Mouse (Mus musculus): ENCODE results near the gene Trarg1. TPM values are rescaled to one million over a fixed set of nuclear protein-coding genes. Genes with fewer than 3 reads are reported as not detected.

The Trarg1 gene
- polyA plus RNA-seq, 1 experiment = 0.78 TPM

DNA sequence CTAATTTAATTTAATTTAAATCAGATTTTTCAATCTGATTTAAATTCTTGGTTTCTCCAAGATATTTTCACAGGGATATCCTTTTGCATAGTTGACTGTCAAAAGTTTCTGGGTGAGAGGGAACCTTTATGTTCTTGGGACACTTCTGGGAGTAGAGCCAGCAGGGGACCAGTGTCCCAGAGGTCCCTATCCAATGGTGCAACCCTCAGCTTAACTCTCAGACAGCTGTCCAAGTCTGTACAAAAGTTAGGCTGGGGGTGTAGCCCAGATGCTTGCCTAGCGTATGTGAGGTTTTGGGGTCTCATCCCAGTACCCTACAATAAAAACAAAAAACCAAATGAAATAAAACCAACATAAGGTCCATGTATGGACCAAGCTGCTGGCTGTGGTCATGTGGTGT, 28.5 kb downstream of the Trarg1 start:
- no peaks in the 10 kb centered on the region for H3K4me1 ChIP-seq (ENCODE audit: control insufficient read depth, insufficient read depth, insufficient read length)
- DNase-seq (ENCODE audit: low read depth in 1 of 2, low spot score in 2 of 2) = no peak
- H3K4me3 ChIP-seq (ENCODE audit: extremely low read depth, insufficient read depth, insufficient read length) = no peak overlapping the region
- H3K27ac ChIP-seq (ENCODE audit: insufficient read depth, low read length) = no peak overlapping the region
- no peak for TF ChIP-seq POLR2A (IDR thresholded peaks at IDR 0.05; ENCODE audit: low read depth, low read length)
- no peak for TF ChIP-seq CTCF (IDR thresholded peaks at IDR 0.05; ENCODE audit: extremely low read depth, insufficient read depth, insufficient read length, insufficient replicate concordance)
- no peaks in the 10 kb centered on the region for H3K27me3 ChIP-seq (ENCODE audit: control insufficient read depth, insufficient read depth, low read length)
- WGBS = 70% methylated on average over 1 of the region's 1 CpGs
- no peaks in the 10 kb centered on the region for H3K36me3 ChIP-seq (ENCODE audit: control insufficient read depth, insufficient read depth, low read length)

DNA sequence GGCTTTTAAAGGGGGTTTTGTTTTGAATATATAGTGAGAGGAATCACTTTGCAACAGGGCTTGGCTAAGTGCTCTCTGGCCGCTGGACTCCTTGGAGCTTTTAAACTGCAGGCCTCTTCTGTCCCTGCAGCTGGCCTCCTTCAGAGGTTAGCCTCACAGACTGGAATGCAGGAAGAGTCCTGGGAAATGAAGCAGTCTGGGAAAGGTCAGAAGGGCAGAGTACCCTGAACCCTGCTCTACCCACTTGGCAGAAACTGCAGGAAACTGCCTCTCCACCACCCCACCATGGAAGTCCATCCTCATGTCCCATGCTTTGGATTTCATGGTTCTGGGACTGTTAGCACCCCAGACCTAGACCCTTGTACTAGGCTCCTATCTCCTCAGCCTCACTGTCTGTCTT, 29.3 kb downstream of the Trarg1 start:
- Histone ChIP-seq H3K4me3 (ENCODE audit: extremely low read depth, insufficient read depth, insufficient read length) (no peak overlapping the region), H3K27ac (ENCODE audit: insufficient read depth, low read length) (no peak overlapping the region), H3K4me1 (ENCODE audit: control insufficient read depth, insufficient read depth, insufficient read length) (no peaks in the 10 kb centered on the region), H3K36me3 (ENCODE audit: control insufficient read depth, insufficient read depth, low read length) (no peaks in the 10 kb centered on the region), H3K27me3 (ENCODE audit: control insufficient read depth, insufficient read depth, low read length) (no peaks in the 10 kb centered on the region)
- no peak for DNase-seq (ENCODE audit: low read depth in 1 of 2, low spot score in 2 of 2)
- 87% methylated on average over 1 of the region's 1 CpGs for WGBS
- TF ChIP-seq CTCF (IDR thresholded peaks at IDR 0.05; ENCODE audit: extremely low read depth, insufficient read depth, insufficient read length, insufficient replicate concordance) (no peak), POLR2A (IDR thresholded peaks at IDR 0.05; ENCODE audit: low read depth, low read length) (no peak)

- WGBS = 40% methylated on average over 11 of the region's 17 CpGs
- no peaks in the 10 kb centered on the region for H3K27me3 ChIP-seq (ENCODE audit: control insufficient read depth, insufficient read depth, low read length)
- no peak overlapping the region for H3K27ac ChIP-seq (ENCODE audit: insufficient read depth, low read length)
- H3K36me3 ChIP-seq (ENCODE audit: control insufficient read depth, insufficient read depth, low read length) = no peaks in the 10 kb centered on the region
- no peaks in the 10 kb centered on the region for H3K4me1 ChIP-seq (ENCODE audit: control insufficient read depth, insufficient read depth, insufficient read length)
- no peak overlapping the region for H3K4me3 ChIP-seq (ENCODE audit: extremely low read depth, insufficient read depth, insufficient read length)
- no peak for TF ChIP-seq POLR2A (IDR thresholded peaks at IDR 0.05; ENCODE audit: low read depth, low read length)
- TF ChIP-seq CTCF (IDR thresholded peaks at IDR 0.05; ENCODE audit: extremely low read depth, insufficient read depth, insufficient read length, insufficient replicate concordance) = no peak
- DNase-seq (ENCODE audit: low read depth in 1 of 2, low spot score in 2 of 2) = no peak
Observed at GRCm38 (mm10) chr11:76709625-76710452, 30.2 kb downstream of the Trarg1 start.

DNA sequence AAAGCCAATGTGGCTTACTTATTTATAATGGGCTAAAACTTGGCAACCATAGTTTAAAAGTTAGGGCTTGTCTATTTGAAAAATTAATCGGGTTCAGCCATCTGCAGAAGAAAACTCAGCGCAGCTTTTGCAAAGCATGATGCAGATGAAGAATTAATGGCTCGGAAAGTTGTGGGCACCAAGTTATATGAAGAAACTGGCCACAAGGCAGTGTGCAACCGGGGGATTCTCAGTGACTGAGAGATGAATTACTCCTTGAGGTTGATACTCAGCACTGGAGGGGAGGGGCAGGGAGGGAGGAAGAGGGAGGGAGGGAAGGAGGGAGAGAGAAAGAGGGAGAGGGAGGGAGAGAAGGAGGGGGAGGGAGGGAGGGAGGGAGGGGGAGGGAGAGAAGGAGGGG, 37.4 kb downstream of the Trarg1 start:
- Histone ChIP-seq H3K36me3 (ENCODE audit: control insufficient read depth, insufficient read depth, low read length) (no peaks in the 10 kb centered on the region), H3K27me3 (ENCODE audit: control insufficient read depth, insufficient read depth, low read length) (no peaks in the 10 kb centered on the region), H3K4me1 (ENCODE audit: control insufficient read depth, insufficient read depth, insufficient read length) (no peaks in the 10 kb centered on the region), H3K4me3 (ENCODE audit: extremely low read depth, insufficient read depth, insufficient read length) (no peak overlapping the region), H3K27ac (ENCODE audit: insufficient read depth, low read length) (no peak overlapping the region)
- TF ChIP-seq CTCF (IDR thresholded peaks at IDR 0.05; ENCODE audit: extremely low read depth, insufficient read depth, insufficient read length, insufficient replicate concordance) (no peak), POLR2A (IDR thresholded peaks at IDR 0.05; ENCODE audit: low read depth, low read length) (no peak)
- WGBS = 64% methylated on average over 4 of the region's 4 CpGs
- no peak for DNase-seq (ENCODE audit: low read depth in 1 of 2, low spot score in 2 of 2)

- 89% methylated on average over 8 of the region's 8 CpGs for WGBS
- Histone ChIP-seq H3K4me3 (ENCODE audit: extremely low read depth, insufficient read depth, insufficient read length) (no peak overlapping the region), H3K27me3 (ENCODE audit: control insufficient read depth, insufficient read depth, low read length) (no peaks in the 10 kb centered on the region), H3K4me1 (ENCODE audit: control insufficient read depth, insufficient read depth, insufficient read length) (no peaks in the 10 kb centered on the region), H3K27ac (ENCODE audit: insufficient read depth, low read length) (no peak overlapping the region), H3K36me3 (ENCODE audit: control insufficient read depth, insufficient read depth, low read length) (peaks cover 7% of the 10 kb centered on the region)
- DNase-seq (ENCODE audit: low read depth in 1 of 2, low spot score in 2 of 2) = no peak
- TF ChIP-seq POLR2A (IDR thresholded peaks at IDR 0.05; ENCODE audit: low read depth, low read length) = no peak
- TF ChIP-seq CTCF (IDR thresholded peaks at IDR 0.05; ENCODE audit: extremely low read depth, insufficient read depth, insufficient read length, insufficient replicate concordance) = no peak
Observed at GRCm38 (mm10) chr11:76723911-76724310, 44.3 kb downstream of the Trarg1 start.

- TF ChIP-seq CTCF (IDR thresholded peaks at IDR 0.05; ENCODE audit: extremely low read depth, insufficient read depth, insufficient read length, insufficient replicate concordance) (no peak), POLR2A (IDR thresholded peaks at IDR 0.05; ENCODE audit: low read depth, low read length) (no peak)
- Histone ChIP-seq H3K4me3 (ENCODE audit: extremely low read depth, insufficient read depth, insufficient read length) (no peak overlapping the region), H3K4me1 (ENCODE audit: control insufficient read depth, insufficient read depth, insufficient read length) (no peaks in the 10 kb centered on the region), H3K27me3 (ENCODE audit: control insufficient read depth, insufficient read depth, low read length) (no peaks in the 10 kb centered on the region), H3K27ac (ENCODE audit: insufficient read depth, low read length) (no peak overlapping the region), H3K36me3 (ENCODE audit: control insufficient read depth, insufficient read depth, low read length) (peaks cover 23% of the 10 kb centered on the region)
- no peak for DNase-seq (ENCODE audit: low read depth in 1 of 2, low spot score in 2 of 2)
- 96% methylated on average over 11 of the region's 11 CpGs for WGBS
Observed at GRCm38 (mm10) chr11:76728093-76728492, 48.5 kb downstream of the Trarg1 start.

GRCm38 (mm10) chr11:76730650-76731049, 51.0 kb downstream of the Trarg1 start:
- H3K36me3 ChIP-seq (ENCODE audit: control insufficient read depth, insufficient read depth, low read length) = peaks cover 30% of the 10 kb centered on the region
- DNase-seq (ENCODE audit: low read depth in 1 of 2, low spot score in 2 of 2) = no peak
- WGBS = 76% methylated on average over 3 of the region's 3 CpGs
- TF ChIP-seq POLR2A (IDR thresholded peaks at IDR 0.05; ENCODE audit: low read depth, low read length) (no peak), CTCF (IDR thresholded peaks at IDR 0.05; ENCODE audit: extremely low read depth, insufficient read depth, insufficient read length, insufficient replicate concordance) (no peak)
- no peak overlapping the region for H3K27ac ChIP-seq (ENCODE audit: insufficient read depth, low read length)
- no peak overlapping the region for H3K4me3 ChIP-seq (ENCODE audit: extremely low read depth, insufficient read depth, insufficient read length)
- peaks cover 6% of the 10 kb centered on the region; the same call in 1 of the 2 replicates for H3K4me1 ChIP-seq (ENCODE audit: control insufficient read depth, insufficient read depth, insufficient read length)
- H3K27me3 ChIP-seq (ENCODE audit: control insufficient read depth, insufficient read depth, low read length) = no peaks in the 10 kb centered on the region

Data from spleen, adult 2 months (tissue).